Mouse (Mus musculus) heart, embryonic 12.5 days (tissue): ENCODE results near the gene Timp1. TPM values are rescaled to one million over a fixed set of nuclear protein-coding genes. Genes with fewer than 3 reads are reported as not detected.
A peak's percentile ranks its signal among the peaks of the same experiment; 100 is the strongest.

Source experiments
- ATAC-seq: fragments of 200-750 bp; cut with Nextera tagmentation; 2 replicates; pipeline ENCODE4 v1.8.0; 2017; ENCODE audit warnings: moderate TSS enrichment, moderate library complexity; ENCODE audit not compliant: insufficient number of reproducible peaks, low FRiP score
- H3K27ac ChIP-seq: fragments of 300-500 bp; sonication (generic); 2 replicates; pipeline ENCODE4 v1.5.1; 2016; ENCODE audit warnings: mild to moderate bottlenecking, moderate library complexity; ENCODE audit not compliant: poor library complexity, severe bottlenecking
- H3K27me3 ChIP-seq: fragments of 300-500 bp; sonication (generic); replicated peaks from 2 replicates; pipeline ENCODE4 v1.6.1; 2016; ENCODE audit warnings: mild to moderate bottlenecking, moderate library complexity
- H3K36me3 ChIP-seq: fragments of 300-500 bp; sonication (generic); 2 replicates; pipeline ENCODE4 v1.6.1; 2016; ENCODE audit warnings: mild to moderate bottlenecking, moderate library complexity
- H3K4me1 ChIP-seq: fragments of 300-500 bp; sonication (generic); replicated peaks from 2 replicates; pipeline ENCODE4 v1.6.1; 2016; ENCODE audit warnings: mild to moderate bottlenecking
- H3K4me2 ChIP-seq: fragments of 300-500 bp; sonication (generic); 2 replicates; pipeline ENCODE4 v1.6.1; 2016; ENCODE audit warnings: mild to moderate bottlenecking, moderate library complexity
- H3K4me3 ChIP-seq: fragments of 300-500 bp; sonication (generic); 2 replicates; pipeline ENCODE4 v1.5.1; 2016; ENCODE audit warnings: mild to moderate bottlenecking
- H3K9ac ChIP-seq: fragments of 300-500 bp; sonication (generic); 2 replicates; pipeline ENCODE4 v1.6.1; 2016; ENCODE audit warnings: mild to moderate bottlenecking, moderate library complexity
- H3K9me3 ChIP-seq: fragments of 300-500 bp; sonication (generic); replicated peaks from 2 replicates; pipeline ENCODE4 v1.6.1; 2016; ENCODE audit warnings: mild to moderate bottlenecking, moderate library complexity
- WGBS: fragments of 180-500 bp; shearing (Covaris S2); methylation state at CpG from one replicate; pipeline ENCODE4 v1.1.7; 2016; 5-methylcytosine and 5-hydroxymethylcytosine counted together
- polyA plus RNA-seq: library from polyadenylated mRNA; unstranded; fragments of >200 nt; fragmentation: Nextera tagmentation; extraction: Ambion mirVana; gene quantifications from 2 replicates; pipeline ENCODE4 v1.2.1, GENCODE M21; 2016

Timp1 gene
- 31.3 and 32.5 TPM in 2 replicates for polyA plus RNA-seq

DNA sequence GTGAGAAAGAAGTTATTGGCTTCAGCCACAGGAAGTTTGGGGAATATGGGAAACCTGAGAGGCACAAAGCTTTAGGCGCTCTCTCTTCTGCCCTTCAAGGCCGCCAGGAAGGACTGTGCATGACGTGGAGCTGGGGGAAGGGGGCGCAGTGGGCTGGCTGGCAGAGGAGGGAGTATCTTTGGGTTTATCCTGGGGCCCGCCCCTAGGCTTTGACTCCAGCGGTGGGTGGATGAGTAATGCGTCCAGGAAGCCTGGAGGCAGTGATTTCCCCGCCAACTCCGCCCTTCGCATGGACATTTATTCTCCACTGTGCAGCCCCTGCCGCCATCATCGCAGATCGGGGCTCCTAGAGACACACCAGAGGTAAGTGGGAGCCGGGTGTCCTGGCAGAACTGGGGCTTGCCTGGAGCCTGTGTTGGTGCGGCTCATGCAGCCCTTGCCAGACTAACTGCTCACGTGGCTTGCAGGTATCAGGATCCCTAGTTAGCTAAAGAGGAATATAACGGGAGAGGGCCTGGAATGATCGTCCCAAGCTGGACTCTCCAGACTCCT lies at the start of gene Timp1:
Timp1 (plus strand) TSS at position 205 of the 552 bp plus-strand sequence.
- Histone ChIP-seq H3K4me2 (peak within 1 kb of the TSS; percentile 66), H3K9ac (peak within 1 kb of the TSS; percentile 57), H3K9me3 (no peaks in the 10 kb centered on the region), H3K4me1 (no peaks in the 10 kb centered on the region), H3K36me3 (no peaks in the 10 kb centered on the region), H3K27me3 (no peaks in the 10 kb centered on the region), H3K4me3 (peak within 1 kb of the TSS; percentile 50), H3K27ac (peak within 1 kb of the TSS; percentile 15; the same call in 1 of the 2 replicates)
- peak; percentile 83 for ATAC-seq
- 13% methylated on average over 18 of the region's 18 CpGs for WGBS

DNA sequence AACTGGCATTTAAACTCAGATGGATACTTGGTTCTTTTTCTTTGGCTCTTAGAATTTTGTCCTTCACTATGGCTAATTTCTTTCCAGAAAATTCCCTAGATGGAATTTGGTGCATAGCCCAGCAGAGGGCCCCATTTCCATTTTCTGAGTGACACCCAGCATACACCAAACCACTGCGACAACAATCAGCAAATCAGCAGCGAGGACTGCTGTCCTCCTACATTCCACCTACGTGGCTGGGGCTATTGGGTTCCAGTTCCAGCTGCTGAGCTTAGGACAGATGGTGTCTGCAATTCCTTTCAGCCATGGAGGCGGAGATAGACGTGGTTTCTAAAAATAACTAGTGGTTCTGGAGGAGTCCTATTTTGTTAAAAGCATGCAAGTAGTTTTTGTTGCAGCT lies 41.0 kb upstream of the Timp1 start:
- H3K4me2 ChIP-seq = peak overlapping the region; percentile 19; the same call in 1 of the 2 replicates
- no peak overlapping the region for H3K27ac ChIP-seq

DNA sequence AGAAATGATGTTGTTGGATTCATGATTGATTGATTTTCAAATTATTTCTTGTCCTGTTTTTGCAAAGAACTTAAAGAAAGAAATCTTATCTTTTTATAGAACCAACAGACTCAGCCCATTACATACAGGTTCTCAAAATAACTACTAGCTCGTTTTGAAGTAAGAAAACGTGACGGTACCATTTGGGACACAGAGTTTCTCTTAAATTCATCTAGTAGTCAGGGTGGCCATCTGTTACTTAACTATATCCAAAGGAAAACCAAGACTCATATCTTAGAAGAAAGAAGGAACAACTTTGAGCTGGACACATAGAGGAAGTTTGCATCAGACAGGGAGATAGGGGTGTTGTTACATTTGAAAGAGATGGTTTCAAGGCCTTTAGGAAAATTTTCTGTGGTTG lies 22.7 kb upstream of the Timp1 start:
- H3K27me3 ChIP-seq = no peaks in the 10 kb centered on the region
- H3K4me1 ChIP-seq = peaks cover 9% of the 10 kb centered on the region; the same call in 1 of the 2 replicates
- 82% methylated on average over 3 of the region's 3 CpGs for WGBS
- no peak overlapping the region for H3K4me2 ChIP-seq
- no peaks in the 10 kb centered on the region for H3K9me3 ChIP-seq
- H3K4me3 ChIP-seq = no peak overlapping the region
- H3K36me3 ChIP-seq = peaks cover 22% of the 10 kb centered on the region
- no peak overlapping the region for H3K9ac ChIP-seq
- no peak for ATAC-seq
- H3K27ac ChIP-seq = no peak overlapping the region

More for the DNA sequence above, 41.0 kb upstream of the Timp1 start:
- peak; percentile 63; the same call in 1 of the 2 replicates for ATAC-seq
- WGBS = 12% methylated on average over 5 of the region's 5 CpGs
- H3K4me1 ChIP-seq = no peaks in the 10 kb centered on the region
- no peaks in the 10 kb centered on the region for H3K27me3 ChIP-seq
- H3K9ac ChIP-seq = no peak overlapping the region
- H3K36me3 ChIP-seq = no peaks in the 10 kb centered on the region
- H3K4me3 ChIP-seq = no peak overlapping the region
- H3K9me3 ChIP-seq = no peaks in the 10 kb centered on the region

DNA sequence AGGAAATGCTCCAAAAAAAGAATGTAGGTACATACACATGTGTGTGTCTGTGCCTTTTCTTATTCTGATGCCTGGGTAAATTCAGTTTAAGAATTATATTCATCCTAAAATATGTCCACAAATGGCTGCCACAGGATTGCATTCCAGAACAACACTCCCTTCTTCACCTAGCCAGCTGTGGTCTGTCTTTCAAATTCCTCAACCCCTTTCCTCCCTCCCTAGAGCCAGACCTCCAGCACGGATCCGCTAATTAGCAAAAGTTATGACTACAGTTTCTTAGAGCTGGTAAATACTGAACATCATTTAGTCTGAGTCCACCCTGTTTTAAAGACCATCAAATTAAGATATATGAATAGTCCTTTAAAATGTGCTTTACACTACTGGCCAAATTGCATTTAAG lies 22.1 kb upstream of the Timp1 start:
- H3K9me3 ChIP-seq = no peaks in the 10 kb centered on the region
- H3K27me3 ChIP-seq = no peaks in the 10 kb centered on the region
- 11% methylated on average over 2 of the region's 2 CpGs for WGBS
- no peak overlapping the region for H3K27ac ChIP-seq
- peak overlapping the region; percentile 75; the same call in 1 of the 2 replicates for H3K4me3 ChIP-seq
- ATAC-seq = no peak
- peaks cover 9% of the 10 kb centered on the region; the same call in 1 of the 2 replicates for H3K4me1 ChIP-seq
- peaks cover 22% of the 10 kb centered on the region for H3K36me3 ChIP-seq
- peak overlapping the region; percentile 45 for H3K4me2 ChIP-seq
- H3K9ac ChIP-seq = no peak overlapping the region

DNA sequence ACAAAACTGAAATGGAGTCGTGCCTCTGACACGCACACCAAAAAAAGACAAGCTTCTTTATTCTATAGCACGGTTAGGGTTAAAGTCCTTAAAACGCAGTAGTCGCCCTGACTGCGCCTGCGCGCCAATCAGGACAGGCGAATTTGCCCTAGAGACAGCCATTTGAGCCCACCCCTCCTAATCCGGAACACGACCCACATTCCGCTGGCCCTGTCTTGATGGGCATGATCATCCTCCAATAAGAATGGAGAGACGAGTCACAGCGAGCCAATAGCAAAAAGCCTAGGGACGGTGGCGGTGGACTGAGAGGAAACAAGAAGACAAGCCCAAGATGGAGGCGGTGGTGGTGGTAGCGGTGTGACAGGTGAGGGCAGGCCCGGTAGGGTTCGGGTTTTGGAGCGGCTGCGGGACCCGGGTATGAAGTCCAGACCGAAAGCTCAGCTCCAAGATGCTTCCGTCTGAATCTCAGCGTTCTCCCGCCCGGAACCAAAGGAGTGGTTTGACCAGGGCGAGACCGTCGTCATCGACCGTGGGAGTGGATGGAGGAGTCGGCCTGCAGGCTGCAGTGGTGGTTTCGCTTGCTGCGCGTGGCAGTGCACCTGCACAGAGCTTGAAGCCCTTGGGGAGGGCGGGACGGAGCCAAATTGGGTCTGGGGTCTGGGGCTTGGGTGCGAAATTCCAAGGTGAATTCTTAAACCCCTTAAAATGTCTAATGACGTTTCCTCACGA lies 21.5 kb upstream of the Timp1 start:
- Histone ChIP-seq H3K36me3 (peaks cover 25% of the 10 kb centered on the region), H3K27me3 (no peaks in the 10 kb centered on the region), H3K4me3 (peak overlapping the region; percentile 75), H3K9ac (peak overlapping the region; percentile 86), H3K4me1 (peaks cover 9% of the 10 kb centered on the region; the same call in 1 of the 2 replicates), H3K27ac (peak overlapping the region; percentile 60; the same call in 1 of the 2 replicates), H3K9me3 (no peaks in the 10 kb centered on the region), H3K4me2 (peak overlapping the region; percentile 73)
- 12% methylated on average over 42 of the region's 42 CpGs for WGBS
- ATAC-seq = peak; percentile 98

DNA sequence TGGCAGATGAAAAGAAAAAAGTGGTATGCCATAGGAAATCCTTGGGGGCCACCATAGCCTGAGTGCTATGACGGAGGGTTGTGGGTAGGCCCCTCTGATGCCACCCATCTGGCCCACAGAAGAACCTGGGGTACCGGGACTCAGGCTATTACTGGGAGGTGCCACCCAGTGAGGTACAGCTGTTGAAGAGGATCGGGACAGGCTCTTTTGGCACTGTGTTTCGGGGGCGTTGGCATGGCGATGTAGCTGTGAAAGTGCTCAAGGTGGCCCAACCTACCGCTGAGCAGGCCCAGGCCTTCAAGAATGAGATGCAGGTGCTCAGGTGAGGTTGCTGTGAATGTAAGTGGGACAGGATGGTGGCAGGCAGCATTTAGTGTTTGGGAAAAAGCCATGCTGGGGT lies 16.2 kb upstream of the Timp1 start:
- ATAC-seq = no peak
- H3K27ac ChIP-seq = no peak overlapping the region
- peaks cover 54% of the 10 kb centered on the region for H3K36me3 ChIP-seq
- H3K4me1 ChIP-seq = peaks cover 9% of the 10 kb centered on the region; the same call in 1 of the 2 replicates
- no peak overlapping the region for H3K9ac ChIP-seq
- WGBS = 89% methylated on average over 7 of the region's 7 CpGs
- no peak overlapping the region for H3K4me2 ChIP-seq
- no peaks in the 10 kb centered on the region for H3K9me3 ChIP-seq
- no peak overlapping the region for H3K4me3 ChIP-seq
- H3K27me3 ChIP-seq = no peaks in the 10 kb centered on the region

DNA sequence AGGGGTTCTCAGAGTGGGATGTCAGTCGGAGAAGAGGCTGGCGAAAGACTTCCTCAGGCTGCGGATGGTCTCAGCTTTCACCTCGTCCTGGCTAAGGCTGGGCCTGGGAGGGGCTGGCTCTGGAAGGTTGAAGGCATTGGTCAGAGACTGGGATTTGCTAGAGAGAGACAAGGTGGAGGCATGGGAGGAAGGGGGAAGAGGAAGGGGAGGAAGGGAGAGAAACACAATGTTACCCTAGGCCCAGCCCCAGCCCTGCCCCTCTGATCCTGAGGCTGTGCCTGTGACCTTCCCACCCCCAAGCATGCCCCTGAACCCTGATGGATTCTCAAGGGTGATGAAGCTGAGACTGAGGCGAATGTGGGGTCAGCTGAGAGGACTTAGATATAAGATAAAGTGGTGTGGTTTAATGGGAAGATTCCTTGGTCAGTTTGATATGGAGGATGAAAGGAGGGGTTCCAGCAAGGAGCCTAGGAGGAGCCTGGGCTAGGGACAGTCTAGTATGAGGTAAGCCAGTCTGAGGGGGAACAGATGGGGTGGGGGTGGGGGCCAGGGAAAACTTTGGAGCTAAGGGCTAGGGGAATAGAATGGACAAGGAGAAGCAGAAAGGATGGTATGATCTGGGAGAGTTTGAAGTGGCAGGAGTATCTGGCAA lies 8.4 kb upstream of the Timp1 start:
- ATAC-seq = no peak
- peaks cover 16% of the 10 kb centered on the region for H3K4me1 ChIP-seq
- no peak overlapping the region for H3K27ac ChIP-seq
- WGBS = 54% methylated on average over 5 of the region's 5 CpGs
- 0 out of 2 replicates have a peak, but pooled peaks cover 4% of the 10 kb centered on the region for H3K9me3 ChIP-seq
- H3K9ac ChIP-seq = no peak overlapping the region
- H3K27me3 ChIP-seq = no peaks in the 10 kb centered on the region
- no peak overlapping the region for H3K4me3 ChIP-seq
- peaks cover 24% of the 10 kb centered on the region for H3K36me3 ChIP-seq
- no peak overlapping the region for H3K4me2 ChIP-seq

DNA sequence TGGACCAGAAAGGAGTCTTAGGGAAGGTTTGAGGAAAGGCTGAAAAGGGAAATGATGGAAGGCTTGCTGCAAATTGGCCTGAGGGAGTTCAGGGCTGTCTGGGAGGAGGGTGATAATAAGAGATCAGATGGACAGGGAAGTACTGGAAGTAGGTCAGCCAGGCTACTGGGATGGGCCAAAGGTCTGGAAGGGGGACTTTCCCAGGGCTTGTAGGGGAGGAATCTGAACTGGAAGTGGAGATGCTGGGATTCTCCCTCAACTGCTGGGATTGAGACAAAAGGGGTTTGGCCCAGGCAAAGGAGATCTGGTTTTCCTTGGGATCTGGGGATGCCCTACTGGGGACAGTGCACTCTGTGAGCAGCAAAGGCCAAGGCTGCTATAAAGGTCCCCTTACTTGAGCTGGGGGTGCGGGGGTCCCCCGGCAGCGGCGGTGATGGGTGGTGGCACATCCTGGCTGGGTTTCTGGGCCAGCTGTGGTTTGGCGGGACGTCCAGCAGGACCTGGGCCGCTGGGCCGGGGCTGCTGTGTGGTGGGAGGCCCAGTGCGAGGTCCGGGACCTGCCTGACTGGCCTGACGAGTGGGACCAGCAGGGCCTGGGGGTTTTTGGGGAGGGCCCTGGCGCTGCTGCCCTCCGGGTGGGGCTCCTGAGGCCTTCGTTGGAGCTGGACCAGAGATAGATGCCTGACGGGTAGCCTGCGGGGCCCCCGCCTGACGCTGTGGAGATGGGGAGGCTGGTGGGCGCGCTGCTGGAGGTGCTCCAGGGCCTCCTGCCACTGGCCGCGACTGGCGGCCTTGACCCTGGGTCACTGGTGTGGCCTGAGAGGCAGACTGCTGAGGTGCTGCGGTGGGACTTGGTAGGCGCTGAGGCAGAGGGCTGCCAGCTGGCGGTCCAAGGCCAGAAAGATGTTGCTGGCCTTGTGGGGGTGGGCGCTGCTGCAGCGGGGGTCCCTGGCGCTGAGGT lies 7.6 kb upstream of the Timp1 start:
- H3K9ac ChIP-seq = 0 out of 2 replicates have a peak overlapping the region, but pooled peaks have one; percentile 7
- 0 out of 2 replicates have a peak, but pooled peaks cover 4% of the 10 kb centered on the region for H3K9me3 ChIP-seq
- no peak overlapping the region for H3K27ac ChIP-seq
- peak; percentile 16; the same call in 1 of the 2 replicates for ATAC-seq
- H3K4me1 ChIP-seq = peaks cover 16% of the 10 kb centered on the region
- WGBS = 46% methylated on average over 28 of the region's 29 CpGs
- peaks cover 23% of the 10 kb centered on the region for H3K36me3 ChIP-seq
- H3K4me3 ChIP-seq = no peak overlapping the region
- H3K27me3 ChIP-seq = no peaks in the 10 kb centered on the region
- H3K4me2 ChIP-seq = peak overlapping the region; percentile 35

DNA sequence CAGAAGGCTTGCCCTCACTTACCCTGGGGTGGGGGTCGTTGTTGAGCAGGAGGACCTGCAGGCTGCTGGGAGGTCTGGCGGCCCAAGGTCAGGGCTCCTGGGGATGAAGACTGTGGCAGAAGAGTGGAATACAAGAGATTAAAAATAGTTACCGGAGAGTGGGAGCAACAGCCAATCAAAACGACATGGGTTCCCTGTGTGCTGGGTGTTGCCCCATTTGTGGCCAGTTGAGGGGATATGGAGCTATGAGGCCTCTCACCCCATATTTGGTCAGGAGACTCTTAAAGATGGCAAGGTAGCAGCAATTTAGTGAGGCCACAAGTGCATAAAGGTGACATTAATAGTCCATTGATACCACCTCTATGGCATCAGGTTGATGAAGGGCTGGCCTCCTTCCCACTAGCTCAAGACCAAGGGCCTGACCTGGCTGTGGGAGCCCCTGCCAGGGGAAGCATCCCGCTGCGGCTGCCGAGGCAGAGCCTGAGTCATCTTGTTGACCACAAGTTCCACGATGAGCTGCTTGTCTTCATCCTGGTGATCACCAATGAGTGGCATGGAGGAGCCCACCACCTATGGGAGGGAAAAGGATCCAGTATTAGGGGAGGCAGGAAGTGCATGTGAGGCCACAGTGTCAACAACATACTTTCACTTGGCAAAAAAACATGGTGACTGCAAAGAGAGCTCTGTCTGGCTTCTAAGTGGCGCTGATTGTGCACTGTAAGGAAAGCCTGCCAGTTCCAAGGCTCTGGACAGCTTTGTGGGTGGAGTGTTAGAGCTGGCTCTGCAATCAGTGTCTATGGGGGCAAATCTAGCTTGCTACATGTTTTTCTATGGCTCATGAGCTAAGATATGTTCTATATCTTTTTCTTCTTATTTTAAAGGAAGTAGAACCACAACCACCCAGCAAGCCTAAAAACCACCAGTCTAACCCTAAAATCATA lies 6.5 kb upstream of the Timp1 start:
- H3K9me3 ChIP-seq = 0 out of 2 replicates have a peak, but pooled peaks cover 4% of the 10 kb centered on the region
- no peak overlapping the region for H3K9ac ChIP-seq
- H3K4me1 ChIP-seq = peaks cover 16% of the 10 kb centered on the region
- peak overlapping the region; percentile 18; the same call in 1 of the 2 replicates for H3K27ac ChIP-seq
- H3K27me3 ChIP-seq = no peaks in the 10 kb centered on the region
- no peak overlapping the region for H3K4me3 ChIP-seq
- peaks cover 12% of the 10 kb centered on the region for H3K36me3 ChIP-seq
- H3K4me2 ChIP-seq = peak overlapping the region; percentile 35
- 0 out of 2 replicates have a peak, but pooled peaks have one; percentile 3 for ATAC-seq
- 67% methylated on average over 9 of the region's 9 CpGs for WGBS
